Mouse (Mus musculus): Measurements from ENCODE around the gene Cmklr1.

DNA sequence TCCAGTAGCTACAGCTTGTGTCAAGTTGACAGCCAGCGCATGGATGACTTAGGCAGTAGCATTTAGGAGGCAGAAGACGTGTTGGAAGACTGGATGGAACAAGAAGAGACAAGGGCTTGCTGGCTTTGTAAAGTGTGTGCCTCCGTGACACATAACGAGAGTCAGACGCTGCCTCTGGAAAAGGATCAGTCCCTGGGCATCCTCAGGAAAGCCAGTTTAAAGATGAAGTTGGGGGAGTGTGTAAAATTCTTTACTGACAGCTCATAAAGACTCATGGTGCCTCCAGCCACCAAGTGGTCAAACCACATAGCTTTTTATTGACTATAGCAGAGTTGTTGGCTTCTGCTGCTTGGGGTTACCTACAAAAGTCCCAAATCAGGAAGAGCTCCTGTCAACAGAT is 35.2 kb upstream of the Cmklr1 start:
- no peak for TF ChIP-seq CTCF (conservative IDR thresholded peaks at IDR 0.05; ENCODE audit: low read length)
- TF ChIP-seq NANOG (IDR thresholded peaks at IDR 0.05; ENCODE audit: borderline replicate concordance, low read length) = no peak
- TF ChIP-seq POU5F1 (IDR thresholded peaks at IDR 0.05; ENCODE audit: borderline replicate concordance, low read length) = no peak

Measured in E14TG2a.4 (cell line).